Mouse (Mus musculus) midbrain, embryonic 12.5 days (tissue): ENCODE data around the gene Mtch2. TPM values are rescaled to one million over a fixed set of nuclear protein-coding genes. Genes with fewer than 3 reads are reported as not detected.
"Not testable (repeated sequence)": the region's sequence is repeated elsewhere in the genome, so short reads cannot be mapped to it uniquely, and the experiment has no call there.

Source experiments
- ATAC-seq: fragments of 200-750 bp; cut with Nextera tagmentation; 2 replicates; pipeline ENCODE4 v1.8.0; 2017; ENCODE audit warnings: low read depth, moderate TSS enrichment, moderate library complexity; ENCODE audit not compliant: low FRiP score
- H3K27ac ChIP-seq: fragments of 300-500 bp; sonication (generic); replicated peaks from 2 replicates; pipeline ENCODE4 v1.5.1; 2016; ENCODE audit warnings: mild to moderate bottlenecking
- H3K27me3 ChIP-seq: fragments of 300-500 bp; sonication (generic); 2 replicates; pipeline ENCODE4 v1.6.1; 2016; ENCODE audit warnings: mild to moderate bottlenecking
- H3K36me3 ChIP-seq: fragments of 300-500 bp; sonication (generic); 2 replicates; pipeline ENCODE4 v1.6.1; 2016
- H3K4me1 ChIP-seq: fragments of 300-500 bp; sonication (generic); 2 replicates; pipeline ENCODE4 v1.6.1; 2016
- H3K4me2 ChIP-seq: fragments of 300-500 bp; sonication (generic); replicated peaks from 2 replicates; pipeline ENCODE4 v1.6.1; 2016; ENCODE audit warnings: mild to moderate bottlenecking, moderate library complexity
- H3K4me3 ChIP-seq: fragments of 300-500 bp; sonication (generic); 2 replicates; pipeline ENCODE4 v1.5.1; 2016; ENCODE audit warnings: mild to moderate bottlenecking
- H3K9ac ChIP-seq: fragments of 300-500 bp; sonication (generic); replicated peaks from 2 replicates; pipeline ENCODE4 v1.6.1; 2016; ENCODE audit warnings: mild to moderate bottlenecking, moderate library complexity
- H3K9me3 ChIP-seq: fragments of 300-500 bp; sonication (generic); 2 replicates; pipeline ENCODE4 v1.6.1; 2016; ENCODE audit warnings: mild to moderate bottlenecking
- WGBS: fragments of 180-500 bp; shearing (Covaris S2); methylation state at CpG from one replicate; pipeline ENCODE4 v1.1.7; 2016; 5-methylcytosine and 5-hydroxymethylcytosine counted together
- polyA plus RNA-seq: library from polyadenylated mRNA; unstranded; fragments of >200 nt; fragmentation: Nextera tagmentation; extraction: Ambion mirVana; gene quantifications from 2 replicates; pipeline ENCODE4 v1.2.1, GENCODE M21; 2016

Mtch2 gene
- polyA plus RNA-seq, result 207 and 209 TPM in 2 replicates

- peak; percentile 97 for ATAC-seq
- peak within 1 kb of the TSS; percentile 90 for H3K9ac ChIP-seq
- H3K4me2 ChIP-seq, result peak within 1 kb of the TSS; percentile 63
- H3K36me3 ChIP-seq, result peaks cover 21% of the 10 kb centered on the region
- peak within 1 kb of the TSS; percentile 85 for H3K27ac ChIP-seq
- no peaks in the 10 kb centered on the region for H3K27me3 ChIP-seq
- no peaks in the 10 kb centered on the region for H3K9me3 ChIP-seq
- H3K4me3 ChIP-seq, result peak within 1 kb of the TSS; percentile 86
- under 1% methylated on average over 59 of the region's 67 CpGs for WGBS
- peaks cover 15% of the 10 kb centered on the region for H3K4me1 ChIP-seq
Measured at GRCm38 (mm10) chr2:90846955-90847680, at the start of gene Mtch2. Gene Mtch2, plus strand, starts transcription at chr2:90847155.

DNA sequence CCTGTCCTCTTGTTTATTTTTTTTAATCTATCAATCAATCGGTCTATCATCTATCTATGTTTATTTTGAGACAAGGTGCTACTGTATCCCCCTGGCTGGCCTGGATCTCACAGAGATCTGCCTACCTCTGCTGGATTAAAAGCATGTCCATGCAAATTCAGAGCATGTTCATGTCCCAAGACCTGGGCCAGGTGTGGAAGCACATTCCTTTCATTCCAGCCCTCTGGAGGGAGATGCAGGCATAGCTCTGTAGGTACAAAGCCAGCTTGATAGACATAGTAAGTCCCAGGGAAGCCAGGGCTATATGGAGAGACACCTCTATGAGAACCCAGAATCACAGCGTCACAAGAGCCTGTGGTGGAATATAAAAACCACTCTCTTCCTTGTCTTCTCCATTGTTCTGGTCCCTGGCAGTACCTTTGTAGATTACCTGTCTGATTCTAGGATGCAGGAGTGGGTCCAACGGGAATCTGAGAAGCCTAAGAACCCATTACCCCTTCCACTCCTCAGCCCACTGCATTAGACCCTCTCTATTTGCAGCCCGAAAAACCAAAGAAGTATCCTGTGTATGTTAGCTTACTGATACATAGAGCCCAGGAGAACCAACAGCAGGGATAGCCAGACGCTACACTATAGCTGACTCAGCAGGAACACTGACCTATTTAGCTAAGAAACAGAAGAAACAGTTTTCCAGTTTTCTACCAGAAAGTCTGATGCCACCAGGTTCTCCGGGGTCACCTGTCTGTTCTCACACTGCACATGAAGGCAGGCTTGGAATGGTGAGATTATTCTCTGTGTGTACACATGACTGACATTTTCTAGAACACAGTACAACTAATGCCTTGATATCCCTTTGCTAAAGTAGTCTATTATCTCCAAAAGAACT, 38.5 kb upstream of the Mtch2 start:
- Histone ChIP-seq H3K27ac (no peak overlapping the region), H3K4me3 (no peak overlapping the region), H3K4me2 (no peak overlapping the region), H3K36me3 (no peaks in the 10 kb centered on the region), H3K9me3 (no peaks in the 10 kb centered on the region), H3K4me1 (no peaks in the 10 kb centered on the region), H3K27me3 (no peaks in the 10 kb centered on the region), H3K9ac (no peak overlapping the region)
- ATAC-seq, result no peak
- 82% methylated on average over 6 of the region's 6 CpGs for WGBS

GRCm38 (mm10) chr2:90810751-90811150, 36.2 kb upstream of the Mtch2 start:
- H3K27ac ChIP-seq, result no peak overlapping the region
- no peak overlapping the region for H3K4me3 ChIP-seq
- H3K27me3 ChIP-seq, result no peaks in the 10 kb centered on the region
- no peaks in the 10 kb centered on the region for H3K4me1 ChIP-seq
- 90% methylated on average over 8 of the region's 8 CpGs for WGBS
- H3K9me3 ChIP-seq, result no peaks in the 10 kb centered on the region
- H3K36me3 ChIP-seq, result no peaks in the 10 kb centered on the region
- no peak for ATAC-seq
- no peak overlapping the region for H3K4me2 ChIP-seq
- no peak overlapping the region for H3K9ac ChIP-seq

DNA sequence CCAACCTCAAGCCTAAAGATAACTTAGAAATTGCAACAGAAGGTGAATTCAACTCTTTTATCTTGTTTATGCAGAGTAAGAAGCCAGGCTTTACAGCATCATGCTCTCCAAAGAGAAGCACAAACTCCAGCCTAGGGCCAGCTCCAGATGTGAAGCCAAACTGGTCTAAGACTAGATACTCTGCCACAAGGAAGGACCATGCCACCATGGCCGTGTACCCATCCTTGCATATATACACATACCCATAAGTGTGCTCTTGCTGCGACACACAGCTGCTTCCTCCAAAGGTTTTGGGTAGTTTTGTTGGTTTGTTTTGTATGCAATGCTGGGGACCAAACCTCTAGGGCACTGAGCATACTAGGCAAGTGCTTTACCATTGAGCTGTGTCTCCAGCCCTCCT, 31.7 kb upstream of the Mtch2 start:
- 86% methylated on average over 2 of the region's 2 CpGs for WGBS
- H3K36me3 ChIP-seq, result no peaks in the 10 kb centered on the region

GRCm38 (mm10) chr2:90816144-90816543, 30.8 kb upstream of the Mtch2 start:
- Histone ChIP-seq H3K9me3 (no peaks in the 10 kb centered on the region), H3K4me1 (no peaks in the 10 kb centered on the region), H3K9ac (no peak overlapping the region), H3K36me3 (no peaks in the 10 kb centered on the region), H3K4me2 (no peak overlapping the region), H3K4me3 (no peak overlapping the region), H3K27me3 (no peaks in the 10 kb centered on the region), H3K27ac (no peak overlapping the region)
- 78% methylated on average over 4 of the region's 4 CpGs for WGBS
- no peak for ATAC-seq

More for the DNA sequence above, 31.7 kb upstream of the Mtch2 start:
- Histone ChIP-seq H3K9me3 (no peaks in the 10 kb centered on the region), H3K27ac (no peak overlapping the region), H3K4me2 (no peak overlapping the region), H3K4me1 (no peaks in the 10 kb centered on the region), H3K27me3 (no peaks in the 10 kb centered on the region), H3K9ac (no peak overlapping the region), H3K4me3 (no peak overlapping the region)
- no peak for ATAC-seq

DNA sequence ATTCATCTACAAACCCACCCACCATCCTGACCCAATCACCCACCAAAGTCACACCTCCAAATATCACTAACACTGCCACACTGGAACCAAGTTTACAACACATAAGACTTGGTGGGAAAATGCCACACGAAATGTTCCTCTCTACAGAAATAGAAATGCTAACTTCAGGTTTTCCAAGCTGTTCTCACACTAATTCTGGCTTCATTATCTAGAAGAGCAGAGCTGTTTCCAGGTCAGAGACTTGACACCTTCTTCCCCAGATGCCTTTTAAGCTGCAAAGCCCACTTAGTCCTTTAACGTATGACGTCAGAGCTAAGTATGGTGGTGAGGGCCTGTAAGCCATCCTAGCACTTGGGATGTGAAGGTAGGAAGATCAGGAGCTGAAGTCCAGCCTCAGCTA, 28.2 kb upstream of the Mtch2 start:
- 90% methylated on average over 3 of the region's 3 CpGs for WGBS
- H3K4me3 ChIP-seq, result no peak overlapping the region
- H3K36me3 ChIP-seq, result no peaks in the 10 kb centered on the region

DNA sequence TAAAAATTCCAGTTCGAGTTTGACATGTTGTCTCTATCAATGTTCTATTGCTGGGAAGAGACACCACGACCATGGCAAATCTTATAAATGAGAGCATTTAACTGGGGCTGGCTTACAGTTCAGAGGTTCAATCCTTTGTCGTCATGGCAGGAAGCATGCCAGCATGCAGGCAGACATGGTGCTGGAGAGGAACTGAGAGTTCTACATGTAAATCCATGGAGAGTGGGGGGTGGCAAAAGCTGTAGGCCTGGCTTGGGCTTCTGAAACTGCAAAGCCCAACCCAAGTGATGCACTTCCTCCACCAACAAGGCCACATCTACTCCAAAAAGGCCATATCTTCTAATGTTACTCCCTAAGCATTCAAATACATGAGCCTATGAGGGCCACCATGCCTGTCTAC, 26.1 kb upstream of the Mtch2 start:
- Histone ChIP-seq H3K9ac (no peak overlapping the region), H3K9me3 (no peaks in the 10 kb centered on the region), H3K27me3 (no peaks in the 10 kb centered on the region), H3K27ac (no peak overlapping the region), H3K4me2 (no peak overlapping the region), H3K4me1 (no peaks in the 10 kb centered on the region), H3K36me3 (no peaks in the 10 kb centered on the region), H3K4me3 (no peak overlapping the region)
- ATAC-seq, result no peak
- 83% methylated on average over 3 of the region's 3 CpGs for WGBS

More for the DNA sequence above, 28.2 kb upstream of the Mtch2 start:
- no peak overlapping the region for H3K9ac ChIP-seq
- no peak overlapping the region for H3K27ac ChIP-seq
- H3K4me2 ChIP-seq, result no peak overlapping the region
- no peaks in the 10 kb centered on the region for H3K4me1 ChIP-seq
- no peaks in the 10 kb centered on the region for H3K9me3 ChIP-seq
- ATAC-seq, result no peak
- no peaks in the 10 kb centered on the region for H3K27me3 ChIP-seq

DNA sequence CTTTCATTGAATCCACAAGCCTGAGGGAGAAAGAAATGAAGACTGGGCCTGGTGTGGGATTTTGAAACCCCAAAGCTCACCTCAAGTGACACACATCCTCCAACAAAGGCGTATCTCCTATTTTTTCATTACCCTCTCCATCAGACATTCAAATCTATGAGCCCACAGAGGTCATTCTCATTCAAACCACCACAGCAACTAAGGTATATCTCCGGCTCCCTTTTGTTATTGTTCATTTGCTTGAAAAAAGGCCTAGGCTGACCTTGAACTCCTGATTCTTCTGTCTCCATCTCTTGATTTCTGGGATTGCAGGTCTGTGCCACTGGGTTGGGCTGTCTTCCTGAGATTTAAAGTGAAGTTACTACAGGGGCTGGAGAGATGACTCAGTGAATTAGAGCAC, 24.0 kb upstream of the Mtch2 start:
- Histone ChIP-seq H3K4me2 (no peak overlapping the region), H3K36me3 (no peaks in the 10 kb centered on the region), H3K4me1 (no peaks in the 10 kb centered on the region), H3K27me3 (no peaks in the 10 kb centered on the region), H3K27ac (no peak overlapping the region), H3K9me3 (no peaks in the 10 kb centered on the region), H3K4me3 (no peak overlapping the region), H3K9ac (no peak overlapping the region)
- WGBS, result 79% methylated on average over 2 of the region's 2 CpGs
- no peak for ATAC-seq

- H3K4me2 ChIP-seq, result no peak overlapping the region
- ATAC-seq, result no peak
- H3K9me3 ChIP-seq, result no peaks in the 10 kb centered on the region
- H3K27ac ChIP-seq, result no peak overlapping the region
- H3K4me3 ChIP-seq, result no peak overlapping the region
- WGBS, result 84% methylated on average over 6 of the region's 6 CpGs
- no peaks in the 10 kb centered on the region for H3K27me3 ChIP-seq
- no peaks in the 10 kb centered on the region for H3K4me1 ChIP-seq
- H3K9ac ChIP-seq, result no peak overlapping the region
- H3K36me3 ChIP-seq, result no peaks in the 10 kb centered on the region
Measured at GRCm38 (mm10) chr2:90823781-90824180, 23.2 kb upstream of the Mtch2 start.

DNA sequence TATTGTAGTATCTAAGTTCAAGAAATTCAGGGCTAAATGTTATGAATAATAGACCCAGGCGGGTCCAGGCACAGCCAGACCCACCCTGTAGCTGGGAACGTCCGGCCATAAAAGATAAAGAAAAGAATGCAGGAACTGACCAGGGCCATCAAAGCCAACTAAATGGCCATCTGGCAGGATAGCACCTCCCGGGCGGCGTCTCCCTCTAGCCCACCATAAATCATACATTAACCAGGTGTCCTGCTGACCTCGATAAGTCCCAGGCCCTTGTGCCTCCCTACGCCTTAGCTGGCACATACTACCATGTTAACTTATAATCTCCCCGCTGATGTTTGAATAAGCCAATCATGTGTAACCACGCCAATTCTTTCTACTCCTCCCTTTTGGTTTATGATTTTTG, 22.4 kb upstream of the Mtch2 start:
- 91% methylated on average over 10 of the region's 10 CpGs for WGBS
- not testable (repeated sequence) for H3K4me1 ChIP-seq, H3K4me2 ChIP-seq, H3K9me3 ChIP-seq, H3K4me3 ChIP-seq, H3K27me3 ChIP-seq, H3K27ac ChIP-seq, ATAC-seq, H3K36me3 ChIP-seq, H3K9ac ChIP-seq

GRCm38 (mm10) chr2:90825515-90826172, 21.3 kb upstream of the Mtch2 start:
- ATAC-seq, result no peak
- Histone ChIP-seq H3K27me3 (no peaks in the 10 kb centered on the region), H3K4me2 (no peak overlapping the region), H3K4me1 (no peaks in the 10 kb centered on the region), H3K9me3 (no peaks in the 10 kb centered on the region), H3K27ac (no peak overlapping the region), H3K4me3 (no peak overlapping the region), H3K9ac (no peak overlapping the region), H3K36me3 (no peaks in the 10 kb centered on the region)
- WGBS, result 88% methylated on average over 11 of the region's 11 CpGs

DNA sequence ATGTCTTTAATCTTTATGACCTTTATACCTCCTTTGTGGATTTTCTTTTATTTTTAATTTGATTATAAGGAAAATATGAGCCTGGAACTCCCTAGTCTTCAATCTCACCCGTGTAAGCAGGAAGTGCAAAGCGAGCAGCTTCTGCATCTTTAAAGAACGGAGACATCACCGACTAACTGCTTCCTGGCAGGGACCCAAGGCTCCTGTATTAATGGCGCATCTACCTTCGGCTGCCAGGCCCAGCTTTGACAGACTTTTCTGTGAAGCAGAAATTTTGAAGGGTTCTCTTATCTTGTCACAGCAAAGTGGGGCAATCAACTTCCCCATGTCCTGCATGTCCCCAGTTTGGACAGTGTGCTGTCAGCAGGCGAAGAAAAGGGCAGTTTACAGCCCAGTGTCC, 18.2 kb upstream of the Mtch2 start:
- Histone ChIP-seq H3K4me1 (no peaks in the 10 kb centered on the region), H3K27me3 (no peaks in the 10 kb centered on the region), H3K4me2 (no peak overlapping the region), H3K9me3 (no peaks in the 10 kb centered on the region), H3K9ac (no peak overlapping the region), H3K27ac (no peak overlapping the region), H3K36me3 (no peaks in the 10 kb centered on the region), H3K4me3 (no peak overlapping the region)
- no peak for ATAC-seq
- WGBS, result 78% methylated on average over 7 of the region's 7 CpGs
